Mouse (Mus musculus): ENCODE results near the gene Prex1.
"Not testable (repeated sequence)": the region's sequence is repeated elsewhere in the genome, so short reads cannot be mapped to it uniquely, and the experiment has no call there.

Prex1 gene

GRCm38 (mm10) chr2:166517392-166518174 lies 196.0 kb downstream of the Prex1 start:
- not testable (repeated sequence) for DNase-seq (ENCODE audit: low read depth, low spot score)

- no peak for DNase-seq (ENCODE audit: low read depth, low spot score)
Measured at GRCm38 (mm10) chr2:166516818-166517353, 196.7 kb downstream of the Prex1 start.

Measured in ZHBTc4 (cell line).